Mouse (Mus musculus): ENCODE results near the gene Cyb5d1. TPM values are rescaled to one million over a fixed set of nuclear protein-coding genes. Genes with fewer than 3 reads are reported as not detected.
A peak's percentile ranks its signal among the peaks of the same experiment; 100 is the strongest.

Gene Cyb5d1
- polyA plus RNA-seq, 1 experiment from 2014 or later: 33.3 TPM

GRCm38 (mm10) chr11:69428751-69429150 is 33.3 kb upstream of the Cyb5d1 start:
- Histone ChIP-seq H3K4me3 (ENCODE audit: low read depth, low read length) (no peak overlapping the region), H3K36me3 (replicated peaks; ENCODE audit: control insufficient read depth, insufficient read depth, low read depth, low read length) (no peaks in the 10 kb centered on the region), H3K27me3 (ENCODE audit: control insufficient read depth, insufficient read depth, low read length) (no peaks in the 10 kb centered on the region), H3K9ac (replicated peaks; ENCODE audit: low read length) (no peak overlapping the region), H3K9me3 (replicated peaks; ENCODE audit: control insufficient read depth, low read length) (no peaks in the 10 kb centered on the region), H3K27ac (replicated peaks; ENCODE audit: low read depth, low read length) (no peak overlapping the region), H3K4me2 (ENCODE audit: low read depth, low read length) (no peak overlapping the region), H3K4me1 (ENCODE audit: control insufficient read depth, insufficient read depth, low read length) (no peaks in the 10 kb centered on the region; the same call in 1 of the 2 replicates)
- peak; percentile 59 for DNase-seq (ENCODE audit: low spot score)
- 18% methylated on average over 4 of the region's 4 CpGs for WGBS
- no peak for ATAC-seq (replicated peaks; ENCODE audit: insufficient number of reproducible peaks, low FRiP score, low TSS enrichment, low read depth)

GRCm38 (mm10) chr11:69426246-69426645 is 30.8 kb upstream of the Cyb5d1 start:
- DNase-seq (ENCODE audit: low spot score) (no peak), ATAC-seq (replicated peaks; ENCODE audit: insufficient number of reproducible peaks, low FRiP score, low TSS enrichment, low read depth) (no peak)

GRCm38 (mm10) chr11:69423885-69424284 is 28.5 kb upstream of the Cyb5d1 start:
- H3K36me3 ChIP-seq (replicated peaks; ENCODE audit: control insufficient read depth, insufficient read depth, low read depth, low read length): no peaks in the 10 kb centered on the region
- H3K4me3 ChIP-seq (ENCODE audit: low read depth, low read length): no peak overlapping the region
- peaks cover 2% of the 10 kb centered on the region; the same call in 1 of the 2 replicates for H3K4me1 ChIP-seq (ENCODE audit: control insufficient read depth, insufficient read depth, low read length)
- no peaks in the 10 kb centered on the region for H3K9me3 ChIP-seq (replicated peaks; ENCODE audit: control insufficient read depth, low read length)
- no peak overlapping the region for H3K27ac ChIP-seq (replicated peaks; ENCODE audit: low read depth, low read length)
- 72% methylated on average over 6 of the region's 6 CpGs for WGBS
- H3K27me3 ChIP-seq (ENCODE audit: control insufficient read depth, insufficient read depth, low read length): peaks cover 11% of the 10 kb centered on the region
- ATAC-seq (replicated peaks; ENCODE audit: insufficient number of reproducible peaks, low FRiP score, low TSS enrichment, low read depth) (no peak), DNase-seq (ENCODE audit: low spot score) (no peak)
- H3K9ac ChIP-seq (replicated peaks; ENCODE audit: low read length): no peak overlapping the region
- H3K4me2 ChIP-seq (ENCODE audit: low read depth, low read length): no peak overlapping the region

More at GRCm38 (mm10) chr11:69426246-69426645, 30.8 kb upstream of the Cyb5d1 start:
- H3K36me3 ChIP-seq (replicated peaks; ENCODE audit: control insufficient read depth, insufficient read depth, low read depth, low read length): no peaks in the 10 kb centered on the region
- H3K9ac ChIP-seq (replicated peaks; ENCODE audit: low read length): no peak overlapping the region
- peaks cover 5% of the 10 kb centered on the region for H3K27me3 ChIP-seq (ENCODE audit: control insufficient read depth, insufficient read depth, low read length)
- H3K9me3 ChIP-seq (replicated peaks; ENCODE audit: control insufficient read depth, low read length): no peaks in the 10 kb centered on the region
- no peak overlapping the region for H3K27ac ChIP-seq (replicated peaks; ENCODE audit: low read depth, low read length)
- H3K4me3 ChIP-seq (ENCODE audit: low read depth, low read length): no peak overlapping the region
- H3K4me2 ChIP-seq (ENCODE audit: low read depth, low read length): no peak overlapping the region
- H3K4me1 ChIP-seq (ENCODE audit: control insufficient read depth, insufficient read depth, low read length): no peaks in the 10 kb centered on the region
- 86% methylated on average over 2 of the region's 2 CpGs for WGBS

- DNase-seq (ENCODE audit: low spot score) (no peak), ATAC-seq (replicated peaks; ENCODE audit: insufficient number of reproducible peaks, low FRiP score, low TSS enrichment, low read depth) (no peak)
- no peak overlapping the region for H3K27ac ChIP-seq (replicated peaks; ENCODE audit: low read depth, low read length)
- no peak overlapping the region for H3K9ac ChIP-seq (replicated peaks; ENCODE audit: low read length)
- no peak overlapping the region for H3K4me2 ChIP-seq (ENCODE audit: low read depth, low read length)
- no peak overlapping the region for H3K4me3 ChIP-seq (ENCODE audit: low read depth, low read length)
- peaks cover 2% of the 10 kb centered on the region; the same call in 1 of the 2 replicates for H3K4me1 ChIP-seq (ENCODE audit: control insufficient read depth, insufficient read depth, low read length)
- WGBS: 89% methylated on average over 10 of the region's 10 CpGs
- H3K27me3 ChIP-seq (ENCODE audit: control insufficient read depth, insufficient read depth, low read length): peaks cover 11% of the 10 kb centered on the region
- H3K36me3 ChIP-seq (replicated peaks; ENCODE audit: control insufficient read depth, insufficient read depth, low read depth, low read length): no peaks in the 10 kb centered on the region
- no peaks in the 10 kb centered on the region for H3K9me3 ChIP-seq (replicated peaks; ENCODE audit: control insufficient read depth, low read length)
Measured at GRCm38 (mm10) chr11:69422842-69423241, 27.4 kb upstream of the Cyb5d1 start.

GRCm38 (mm10) chr11:69421131-69421977 is 25.9 kb upstream of the Cyb5d1 start:
- H3K9ac ChIP-seq (replicated peaks; ENCODE audit: low read length): no peak overlapping the region
- peak overlapping the region; percentile 10; the same call in 1 of the 2 replicates for H3K4me2 ChIP-seq (ENCODE audit: low read depth, low read length)
- H3K27ac ChIP-seq (replicated peaks; ENCODE audit: low read depth, low read length): no peak overlapping the region
- WGBS: 7% methylated on average over 25 of the region's 25 CpGs
- 0 out of 2 replicates have a peak overlapping the region, but pooled peaks have one; percentile 2 for H3K4me3 ChIP-seq (ENCODE audit: low read depth, low read length)
- H3K9me3 ChIP-seq (replicated peaks; ENCODE audit: control insufficient read depth, low read length): no peaks in the 10 kb centered on the region
- ATAC-seq (replicated peaks; ENCODE audit: insufficient number of reproducible peaks, low FRiP score, low TSS enrichment, low read depth): no peak
- H3K27me3 ChIP-seq (ENCODE audit: control insufficient read depth, insufficient read depth, low read length): peaks cover 11% of the 10 kb centered on the region
- no peaks in the 10 kb centered on the region for H3K36me3 ChIP-seq (replicated peaks; ENCODE audit: control insufficient read depth, insufficient read depth, low read depth, low read length)
- H3K4me1 ChIP-seq (ENCODE audit: control insufficient read depth, insufficient read depth, low read length): peaks cover 2% of the 10 kb centered on the region; the same call in 1 of the 2 replicates
- peak; percentile 30 for DNase-seq (ENCODE audit: low spot score)

- Histone ChIP-seq H3K4me1 (ENCODE audit: control insufficient read depth, insufficient read depth, low read length) (peaks cover 2% of the 10 kb centered on the region; the same call in 1 of the 2 replicates), H3K27me3 (ENCODE audit: control insufficient read depth, insufficient read depth, low read length) (peaks cover 11% of the 10 kb centered on the region), H3K4me2 (ENCODE audit: low read depth, low read length) (peak overlapping the region; percentile 45), H3K9me3 (replicated peaks; ENCODE audit: control insufficient read depth, low read length) (no peaks in the 10 kb centered on the region), H3K4me3 (ENCODE audit: low read depth, low read length) (peak overlapping the region; percentile 28), H3K9ac (replicated peaks; ENCODE audit: low read length) (no peak overlapping the region; the same call in 1 of the 2 replicates), H3K36me3 (replicated peaks; ENCODE audit: control insufficient read depth, insufficient read depth, low read depth, low read length) (no peaks in the 10 kb centered on the region), H3K27ac (replicated peaks; ENCODE audit: low read depth, low read length) (no peak overlapping the region)
- WGBS: 6% methylated on average over 10 of the region's 10 CpGs
- DNase-seq (ENCODE audit: low spot score) (no peak), ATAC-seq (replicated peaks; ENCODE audit: insufficient number of reproducible peaks, low FRiP score, low TSS enrichment, low read depth) (no peak)
Measured at GRCm38 (mm10) chr11:69420554-69421000, 25.1 kb upstream of the Cyb5d1 start.

GRCm38 (mm10) chr11:69419813-69420553 is 24.6 kb upstream of the Cyb5d1 start:
- DNase-seq (ENCODE audit: low spot score) (peak; percentile 68), ATAC-seq (replicated peaks; ENCODE audit: insufficient number of reproducible peaks, low FRiP score, low TSS enrichment, low read depth) (no peak)
- no peaks in the 10 kb centered on the region for H3K9me3 ChIP-seq (replicated peaks; ENCODE audit: control insufficient read depth, low read length)
- WGBS: under 1% methylated on average over 31 of the region's 31 CpGs
- H3K27me3 ChIP-seq (ENCODE audit: control insufficient read depth, insufficient read depth, low read length): peaks cover 11% of the 10 kb centered on the region
- H3K4me2 ChIP-seq (ENCODE audit: low read depth, low read length): peak overlapping the region; percentile 45
- peak overlapping the region; percentile 40; the same call in 1 of the 2 replicates for H3K9ac ChIP-seq (replicated peaks; ENCODE audit: low read length)
- H3K4me1 ChIP-seq (ENCODE audit: control insufficient read depth, insufficient read depth, low read length): peaks cover 6% of the 10 kb centered on the region
- H3K36me3 ChIP-seq (replicated peaks; ENCODE audit: control insufficient read depth, insufficient read depth, low read depth, low read length): no peaks in the 10 kb centered on the region
- peak overlapping the region; percentile 37; the same call in 1 of the 2 replicates for H3K27ac ChIP-seq (replicated peaks; ENCODE audit: low read depth, low read length)
- H3K4me3 ChIP-seq (ENCODE audit: low read depth, low read length): peak overlapping the region; percentile 28
